Mouse (Mus musculus): ENCODE results near the gene Mrgprx2.
"Not testable (repeated sequence)": the region's sequence is repeated elsewhere in the genome, so short reads cannot be mapped to it uniquely, and the experiment has no call there.

Gene Mrgprx2

DNA sequence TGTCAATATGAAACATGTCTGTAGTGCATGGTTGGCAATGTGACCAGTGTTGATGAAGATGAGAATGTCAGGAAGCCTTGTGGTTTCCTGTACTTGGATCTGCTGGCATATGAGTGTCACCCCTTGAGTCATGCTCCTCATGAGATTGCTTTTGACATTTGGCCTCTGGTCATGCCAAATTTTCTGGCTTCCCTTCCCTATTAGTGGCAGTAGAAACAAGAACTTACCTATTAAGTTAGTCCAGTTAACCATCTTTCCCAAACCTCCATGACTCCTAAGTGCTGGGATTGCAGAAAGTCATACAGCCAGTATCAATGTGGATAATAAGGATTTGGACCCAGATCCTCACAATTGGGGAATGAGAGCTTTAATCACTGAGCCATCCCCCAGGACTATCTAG lies at the start of gene Mrgprx2:
Mrgprx2 (minus strand) TSS at position 101 of the 400 bp plus-strand sequence.
- DNase-seq (ENCODE audit: low spot score in 2 of 2): no peak

DNA sequence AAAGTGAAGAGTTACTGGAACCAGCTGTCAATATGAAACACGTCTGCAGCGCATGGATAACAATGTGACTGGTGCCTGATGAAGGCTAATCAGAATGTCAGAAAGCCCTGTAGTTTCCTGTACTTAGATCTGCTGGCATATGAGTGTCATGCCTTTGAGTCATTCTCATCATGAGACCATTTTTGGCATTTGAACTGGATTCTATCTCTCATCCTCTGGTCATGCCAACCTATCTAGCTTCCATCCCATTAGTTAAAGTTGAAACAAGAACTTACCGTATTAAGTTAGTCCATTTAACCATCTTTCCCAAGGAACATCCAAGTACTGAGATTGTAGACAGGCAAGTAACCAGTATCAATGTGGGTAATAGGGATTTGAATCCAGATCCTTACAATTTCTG lies 42.9 kb downstream of the Mrgprx2 start, which contains the start of gene Mrgprb1:
Mrgprb1 (minus strand) TSS at position 101 of the 400 bp plus-strand sequence.
- DNase-seq (ENCODE audit: low spot score in 2 of 2): no peak

DNA sequence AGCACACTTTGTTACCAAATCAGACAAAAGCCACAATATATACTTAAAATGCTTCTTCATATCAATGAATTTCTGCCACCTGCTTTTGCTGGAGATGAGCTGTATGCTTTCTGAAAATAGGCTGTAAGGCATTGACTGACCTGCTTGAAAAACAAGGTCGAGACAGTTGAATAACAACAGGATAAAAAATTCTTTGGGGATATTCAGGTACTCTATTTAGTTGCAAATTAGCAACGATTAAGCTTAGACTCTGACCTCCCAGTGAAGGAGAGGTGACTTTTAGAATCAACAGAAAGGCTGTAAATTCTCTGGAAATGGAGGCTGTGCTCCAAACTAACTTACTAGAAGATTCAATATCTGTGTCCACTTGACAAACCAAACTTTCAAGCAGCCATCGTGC lies 62.5 kb downstream of the Mrgprx2 start:
- DNase-seq (ENCODE audit: low spot score in 2 of 2): no peak

DNA sequence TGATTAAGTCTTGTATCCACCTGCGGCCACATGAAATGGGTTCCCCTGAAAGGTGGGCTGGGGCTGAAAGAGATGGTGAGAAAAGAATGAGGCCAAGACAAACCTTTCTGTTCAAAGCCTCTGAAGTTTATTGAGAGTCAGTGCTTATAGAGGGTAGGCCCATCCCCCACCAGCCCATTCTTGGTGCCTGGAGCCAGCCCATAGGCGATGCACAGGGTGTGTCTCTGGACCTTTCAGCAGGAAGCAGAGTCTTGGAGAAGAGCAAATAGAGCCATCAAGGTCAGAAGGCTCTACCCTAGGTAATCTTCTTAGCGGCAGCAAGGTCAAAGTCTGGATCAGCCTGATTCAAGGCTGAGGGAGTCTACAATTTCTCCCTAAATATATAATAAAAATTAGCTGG lies 63.2 kb downstream of the Mrgprx2 start:
- not testable (repeated sequence) for DNase-seq (ENCODE audit: low spot score in 2 of 2)
